Mouse (Mus musculus) G1E (cell line): ENCODE results near the gene Aup1.

Source experiments
- CTCF ChIP-seq: IDR thresholded peaks from 2 replicates; pipeline ENCODE4 v1.5.1; 2012; ENCODE audit warnings: low read depth, low read length, inconsistent platforms, mixed read lengths
- GATA1 ChIP-seq: IDR thresholded peaks from 2 replicates; pipeline ENCODE4 v1.6.1; 2012; ENCODE audit warnings: borderline replicate concordance, low read length, inconsistent platforms, mixed read lengths
- POLR2AphosphoS5 ChIP-seq: IDR thresholded peaks from 2 replicates; pipeline ENCODE4 v1.6.1; 2012; ENCODE audit warnings: low read depth, low read length, inconsistent platforms; ENCODE audit not compliant: insufficient replicate concordance
- TAL1 ChIP-seq: conservative IDR thresholded peaks from 2 replicates; pipeline ENCODE4 v1.6.1; 2012; ENCODE audit warnings: low read depth, low read length, inconsistent platforms, mixed read lengths

- TF ChIP-seq TAL1 (no peak), CTCF (no peak), GATA1 (no peak), POLR2AphosphoS5 (no peak)
Measured at GRCm38 (mm10) chr6:83086121-83087035, 32.1 kb downstream of the Aup1 start, which contains the start of gene Lbx2.
